Mouse (Mus musculus) kidney, embryonic 14.5 days (tissue): ENCODE results near the gene Chkb. TPM values are rescaled to one million over a fixed set of nuclear protein-coding genes. Genes with fewer than 3 reads are reported as not detected.
A peak's percentile ranks its signal among the peaks of the same experiment; 100 is the strongest.

Source experiments
- ATAC-seq: fragments of 200-750 bp; cut with Nextera tagmentation; 2 replicates; pipeline ENCODE4 v1.8.0; 2017; ENCODE audit warnings: moderate number of reproducible peaks, mild to moderate bottlenecking, moderate TSS enrichment, moderate library complexity; ENCODE audit not compliant: low FRiP score, low TSS enrichment
- H3K27ac ChIP-seq: fragments of 300-500 bp; sonication (generic); 2 replicates; pipeline ENCODE4 v1.5.1; 2014; ENCODE audit warnings: low read depth, mild to moderate bottlenecking, low read length, moderate library complexity, mixed read lengths
- H3K27me3 ChIP-seq: fragments of 300-500 bp; sonication (generic); 2 replicates; pipeline ENCODE4 v1.6.1; 2014; ENCODE audit warnings: mild to moderate bottlenecking, low read length; ENCODE audit not compliant: control insufficient read depth, insufficient read depth
- H3K36me3 ChIP-seq: fragments of 300-500 bp; sonication (generic); 2 replicates; pipeline ENCODE4 v1.6.1; 2014; ENCODE audit warnings: low read length, mixed read lengths; ENCODE audit not compliant: control insufficient read depth, insufficient read depth
- H3K4me1 ChIP-seq: fragments of 300-500 bp; sonication (generic); 2 replicates; pipeline ENCODE4 v1.6.1; 2014; ENCODE audit warnings: low read length, mixed read lengths; ENCODE audit not compliant: control insufficient read depth, insufficient read depth
- H3K4me2 ChIP-seq: fragments of 300-500 bp; sonication (generic); replicated peaks from 2 replicates; pipeline ENCODE4 v1.6.1; 2014; ENCODE audit warnings: low read depth, mild to moderate bottlenecking, low read length
- H3K4me3 ChIP-seq: fragments of 300-500 bp; sonication (generic); 2 replicates; pipeline ENCODE4 v1.5.1; 2014; ENCODE audit warnings: mild to moderate bottlenecking, low read length
- H3K9ac ChIP-seq: fragments of 300-500 bp; sonication (generic); 2 replicates; pipeline ENCODE4 v1.6.1; 2014; ENCODE audit warnings: low read depth, mild to moderate bottlenecking, low read length, moderate library complexity
- H3K9me3 ChIP-seq: fragments of 300-500 bp; sonication (generic); 2 replicates; pipeline ENCODE4 v1.6.1; 2016; ENCODE audit warnings: low read length; ENCODE audit not compliant: control insufficient read depth
- WGBS: fragments of 180-500 bp; shearing (Covaris S2); extraction: QIAGEN DNeasy Blood & Tissue Kit; methylation state at CpG from one replicate; pipeline ENCODE4 v1.1.7; 2014; 5-methylcytosine and 5-hydroxymethylcytosine counted together
- polyA plus RNA-seq: library from polyadenylated mRNA; unstranded; fragments of >200 nt; fragmentation: Nextera tagmentation; extraction: Ambion mirVana; gene quantifications from 2 replicates; pipeline ENCODE4 v1.2.1, GENCODE M21; 2014

Gene Chkb
- polyA plus RNA-seq, result 51.7 and 57.7 TPM in 2 replicates

DNA sequence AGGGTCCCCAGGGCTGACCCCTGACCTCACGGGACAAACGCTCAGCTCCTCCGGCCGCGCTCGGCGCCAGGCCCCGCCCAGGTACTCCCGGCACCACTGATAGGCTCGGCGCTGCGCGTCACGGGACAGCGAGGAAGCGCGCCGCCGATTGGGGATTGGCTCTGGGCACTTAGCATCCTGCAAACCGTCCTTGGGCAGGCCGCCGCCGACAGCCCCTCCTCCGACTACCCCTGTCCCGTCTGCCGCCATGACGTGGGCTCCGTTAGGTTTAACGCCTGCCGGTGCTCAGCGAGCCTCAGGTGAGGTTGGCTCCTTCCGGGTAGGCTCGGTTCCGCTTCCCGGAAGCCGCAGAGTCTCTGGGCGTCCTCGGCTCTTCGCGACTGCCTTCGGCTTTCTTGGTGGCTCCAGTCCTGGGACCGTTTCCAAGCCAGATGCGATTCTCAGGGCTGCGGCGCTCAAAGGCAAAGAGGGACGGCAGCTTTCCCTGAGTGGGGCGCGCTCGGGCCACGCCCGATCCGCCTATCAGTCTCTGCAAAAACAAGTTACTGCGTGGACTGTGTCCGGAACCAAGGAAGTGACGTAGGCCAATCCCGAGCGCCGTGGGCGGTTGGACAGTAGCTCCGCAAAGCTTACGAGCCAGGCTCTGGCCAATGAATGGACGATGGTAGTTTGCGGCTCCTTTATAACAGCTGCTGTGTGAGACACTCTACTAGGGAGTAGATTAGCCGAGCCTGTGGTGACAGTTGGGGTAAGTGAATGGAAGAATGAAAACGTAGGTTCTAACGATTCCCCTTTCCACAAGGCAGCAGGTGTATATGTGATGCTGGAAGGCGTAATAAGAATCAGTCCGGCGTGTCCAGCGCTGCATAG, at the start of gene Chkb, which contains the start of the genes C730034F03Rik and Gm44502:
TSS of gene Chkb (minus strand) at position 557 of the 870 bp plus-strand sequence.
TSS of gene C730034F03Rik (plus strand) at position 238 of the 870 bp plus-strand sequence.
TSS of gene Gm44502 (minus strand) at position 345 of the 870 bp plus-strand sequence.
- Histone ChIP-seq H3K27ac (peak within 1 kb of the TSS; percentile 94), H3K9ac (peak within 1 kb of the TSS; percentile 68), H3K9me3 (no peaks in the 10 kb centered on the region), H3K4me1 (peaks cover 4% of the 10 kb centered on the region; the same call in 1 of the 2 replicates), H3K27me3 (no peaks in the 10 kb centered on the region), H3K36me3 (peaks cover 21% of the 10 kb centered on the region), H3K4me2 (peak within 1 kb of the TSS; percentile 89), H3K4me3 (peak within 1 kb of the TSS; percentile 72)
- WGBS, result under 1% methylated on average over 70 of the region's 70 CpGs
- peak; percentile 93 for ATAC-seq

DNA sequence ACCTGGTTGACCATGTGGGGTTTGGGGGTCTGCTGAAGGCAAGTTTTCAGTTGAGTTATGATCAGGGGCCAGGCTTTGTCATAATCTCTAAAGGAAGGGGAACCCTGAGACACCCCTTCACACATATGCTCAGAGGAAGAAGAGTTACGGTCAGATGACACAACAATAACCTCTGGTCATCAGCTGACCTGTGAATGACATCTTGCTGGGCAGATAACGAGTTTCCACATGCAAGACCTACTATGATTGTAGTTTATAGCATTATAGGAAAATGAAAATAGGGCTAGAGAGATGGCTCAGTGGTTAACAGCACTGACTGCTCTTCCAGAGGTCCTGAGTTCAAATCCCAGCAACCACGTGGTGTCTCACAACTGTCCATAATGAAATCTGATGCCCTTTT, 48.9 kb upstream of the Chkb start:
- Histone ChIP-seq H3K27me3 (no peaks in the 10 kb centered on the region), H3K36me3 (no peaks in the 10 kb centered on the region), H3K9ac (no peak overlapping the region), H3K27ac (no peak overlapping the region), H3K4me2 (no peak overlapping the region), H3K4me3 (no peak overlapping the region), H3K4me1 (peaks cover 5% of the 10 kb centered on the region; the same call in 1 of the 2 replicates), H3K9me3 (no peaks in the 10 kb centered on the region)
- no peak for ATAC-seq
- 78% methylated on average over 3 of the region's 3 CpGs for WGBS

DNA sequence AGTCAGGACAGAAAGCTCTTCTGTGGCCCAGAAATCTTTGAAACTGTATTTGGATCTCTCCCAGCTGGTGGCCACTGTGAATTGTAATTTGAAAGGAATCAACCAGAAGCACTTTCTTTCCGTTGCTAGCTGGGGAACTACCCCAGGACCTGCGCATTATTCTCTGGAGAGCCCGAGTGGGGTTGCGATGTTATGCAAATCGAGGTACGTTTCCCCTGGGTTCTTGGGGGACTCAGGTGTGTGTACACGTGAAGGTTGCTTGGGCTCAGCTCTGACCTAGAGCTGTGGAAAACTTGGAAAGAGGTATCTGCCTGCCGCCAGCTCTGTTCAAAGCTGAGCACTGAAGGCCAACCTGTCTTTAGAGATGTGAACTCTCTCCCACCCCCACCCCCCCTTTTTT, 48.1 kb upstream of the Chkb start:
- WGBS, result 56% methylated on average over 8 of the region's 8 CpGs

DNA sequence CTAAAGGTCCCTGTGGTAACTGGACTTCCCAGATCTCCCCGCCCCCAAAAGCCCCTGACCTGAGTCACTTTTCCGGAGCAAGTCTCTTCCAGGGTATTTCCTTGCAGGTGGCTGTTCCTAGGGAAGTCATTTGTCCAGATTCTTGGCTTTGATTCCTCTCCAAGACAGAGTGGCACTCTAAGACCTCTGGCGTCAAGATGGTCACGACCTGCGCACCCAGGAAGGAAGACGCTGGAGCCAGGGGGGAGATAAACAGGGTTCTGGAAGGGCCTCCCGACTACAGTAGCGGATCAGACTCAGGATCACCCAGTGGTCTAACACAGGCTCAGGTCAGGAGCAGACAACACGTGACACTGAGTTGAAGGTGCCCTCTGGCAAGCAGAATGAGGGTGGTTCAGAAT, 47.4 kb upstream of the Chkb start, which contains the start of gene Arsa:
TSS of gene Arsa (minus strand) at position 335 of the 401 bp plus-strand sequence.
- no peaks in the 10 kb centered on the region for H3K36me3 ChIP-seq
- H3K4me3 ChIP-seq, result peak within 1 kb of the TSS; percentile 58
- peaks cover 5% of the 10 kb centered on the region; the same call in 1 of the 2 replicates for H3K4me1 ChIP-seq
- no peaks in the 10 kb centered on the region for H3K27me3 ChIP-seq
- peak within 1 kb of the TSS; percentile 90 for H3K4me2 ChIP-seq
- WGBS, result 27% methylated on average over 9 of the region's 9 CpGs
- H3K9ac ChIP-seq, result peak within 1 kb of the TSS; percentile 63
- H3K27ac ChIP-seq, result peak within 1 kb of the TSS; percentile 31; the same call in 1 of the 2 replicates
- H3K9me3 ChIP-seq, result no peaks in the 10 kb centered on the region
- no peak for ATAC-seq

More for the DNA sequence above, 48.1 kb upstream of the Chkb start:
- no peaks in the 10 kb centered on the region for H3K36me3 ChIP-seq
- ATAC-seq, result no peak
- no peaks in the 10 kb centered on the region for H3K27me3 ChIP-seq
- peaks cover 5% of the 10 kb centered on the region; the same call in 1 of the 2 replicates for H3K4me1 ChIP-seq
- H3K9me3 ChIP-seq, result no peaks in the 10 kb centered on the region
- no peak overlapping the region for H3K4me2 ChIP-seq
- H3K9ac ChIP-seq, result no peak overlapping the region
- no peak overlapping the region for H3K27ac ChIP-seq
- no peak overlapping the region for H3K4me3 ChIP-seq

DNA sequence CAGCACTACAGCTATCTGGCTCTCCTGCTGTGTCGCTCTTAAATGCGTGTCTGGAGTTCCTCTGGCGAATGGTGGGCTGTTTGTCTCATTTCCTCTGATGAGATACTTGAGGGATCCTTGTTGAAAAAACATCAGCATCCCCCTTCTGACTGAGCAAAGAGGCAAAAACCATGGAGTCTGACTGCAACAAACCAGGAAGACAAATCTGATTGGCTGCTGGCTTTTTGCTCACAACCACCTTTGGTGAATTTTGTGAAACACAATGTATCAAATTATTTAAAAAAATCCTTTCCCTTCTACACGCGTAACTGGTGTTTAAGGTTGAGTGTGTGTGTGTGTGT, 46.7 kb upstream of the Chkb start:
- WGBS, result 4% methylated on average over 5 of the region's 5 CpGs
- Histone ChIP-seq H3K4me1 (peaks cover 5% of the 10 kb centered on the region; the same call in 1 of the 2 replicates), H3K27me3 (no peaks in the 10 kb centered on the region), H3K9me3 (no peaks in the 10 kb centered on the region), H3K36me3 (no peaks in the 10 kb centered on the region), H3K9ac (peak overlapping the region; percentile 63), H3K4me3 (peak overlapping the region; percentile 58), H3K27ac (peak overlapping the region; percentile 31; the same call in 1 of the 2 replicates), H3K4me2 (peak overlapping the region; percentile 90)
- ATAC-seq, result no peak

DNA sequence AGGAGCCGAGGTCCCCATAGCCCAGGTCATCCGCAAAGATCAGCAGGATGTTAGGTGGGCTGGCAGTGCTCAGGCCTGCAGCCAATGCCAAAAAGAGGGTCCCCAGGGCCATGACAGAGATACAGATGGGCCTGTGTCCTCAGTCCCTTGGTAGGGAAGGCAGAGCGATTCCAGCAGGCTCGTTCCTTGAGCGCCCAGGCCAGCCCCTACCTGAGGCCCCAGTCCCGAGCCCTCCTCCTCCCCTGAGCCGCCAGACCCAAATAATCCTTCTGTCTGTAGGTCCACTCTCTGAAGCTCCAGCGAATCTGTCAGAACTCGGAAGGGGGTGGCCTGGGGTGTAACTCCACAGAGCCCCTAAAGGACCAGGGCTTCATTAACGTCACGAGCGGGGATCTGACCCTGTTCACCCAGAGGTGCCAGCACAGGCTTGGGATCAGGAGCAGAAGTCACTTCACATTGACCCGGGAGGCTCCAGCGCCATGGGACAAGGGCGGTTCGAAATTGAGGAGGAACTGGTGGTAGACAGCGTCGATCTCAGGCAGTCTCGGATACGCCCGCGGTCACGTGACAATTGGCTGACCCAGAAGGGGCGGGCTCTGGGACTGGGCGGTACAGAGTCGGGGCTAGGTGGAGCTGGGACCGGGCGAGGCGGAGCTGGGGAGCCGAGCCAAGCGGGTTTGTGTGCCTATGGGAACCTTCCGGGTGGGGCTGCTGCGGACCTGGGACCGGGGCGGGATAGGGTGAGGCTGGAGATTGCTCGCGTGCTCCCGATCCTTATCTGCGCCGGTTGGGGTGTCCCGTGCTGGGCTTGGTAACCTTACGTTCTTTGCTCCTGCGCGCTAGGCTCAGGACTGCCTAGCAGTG, 46.1 kb upstream of the Chkb start:
- Histone ChIP-seq H3K27ac (peak overlapping the region; percentile 31; the same call in 1 of the 2 replicates), H3K36me3 (no peaks in the 10 kb centered on the region), H3K4me1 (peaks cover 5% of the 10 kb centered on the region; the same call in 1 of the 2 replicates), H3K9ac (peak overlapping the region; percentile 63), H3K9me3 (no peaks in the 10 kb centered on the region), H3K4me3 (peak overlapping the region; percentile 58), H3K27me3 (no peaks in the 10 kb centered on the region), H3K4me2 (peak overlapping the region; percentile 90)
- WGBS, result 10% methylated on average over 44 of the region's 44 CpGs
- peak; percentile 96 for ATAC-seq

DNA sequence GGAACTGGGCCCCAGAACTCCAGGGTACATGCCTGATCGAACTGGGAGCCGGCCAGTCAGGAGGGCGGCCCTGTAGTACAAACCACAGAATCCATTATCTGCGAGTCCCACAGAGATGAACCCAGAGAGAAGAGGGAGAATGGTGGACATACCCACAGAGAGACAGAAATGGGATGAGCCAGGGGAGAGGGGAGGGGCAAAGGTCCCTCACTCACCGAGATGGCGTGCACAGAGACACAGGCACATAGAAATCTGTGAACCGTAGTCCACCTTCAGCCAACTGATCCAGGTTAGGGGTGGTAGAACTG, 45.5 kb upstream of the Chkb start:
- Histone ChIP-seq H3K9me3 (no peaks in the 10 kb centered on the region), H3K4me3 (peak overlapping the region; percentile 58; the same call in 1 of the 2 replicates), H3K9ac (peak overlapping the region; percentile 63; the same call in 1 of the 2 replicates), H3K4me2 (peak overlapping the region; percentile 90), H3K4me1 (peaks cover 5% of the 10 kb centered on the region; the same call in 1 of the 2 replicates), H3K27me3 (no peaks in the 10 kb centered on the region), H3K27ac (no peak overlapping the region), H3K36me3 (no peaks in the 10 kb centered on the region)
- WGBS, result 89% methylated on average over 7 of the region's 7 CpGs
- ATAC-seq, result peak; percentile 13

DNA sequence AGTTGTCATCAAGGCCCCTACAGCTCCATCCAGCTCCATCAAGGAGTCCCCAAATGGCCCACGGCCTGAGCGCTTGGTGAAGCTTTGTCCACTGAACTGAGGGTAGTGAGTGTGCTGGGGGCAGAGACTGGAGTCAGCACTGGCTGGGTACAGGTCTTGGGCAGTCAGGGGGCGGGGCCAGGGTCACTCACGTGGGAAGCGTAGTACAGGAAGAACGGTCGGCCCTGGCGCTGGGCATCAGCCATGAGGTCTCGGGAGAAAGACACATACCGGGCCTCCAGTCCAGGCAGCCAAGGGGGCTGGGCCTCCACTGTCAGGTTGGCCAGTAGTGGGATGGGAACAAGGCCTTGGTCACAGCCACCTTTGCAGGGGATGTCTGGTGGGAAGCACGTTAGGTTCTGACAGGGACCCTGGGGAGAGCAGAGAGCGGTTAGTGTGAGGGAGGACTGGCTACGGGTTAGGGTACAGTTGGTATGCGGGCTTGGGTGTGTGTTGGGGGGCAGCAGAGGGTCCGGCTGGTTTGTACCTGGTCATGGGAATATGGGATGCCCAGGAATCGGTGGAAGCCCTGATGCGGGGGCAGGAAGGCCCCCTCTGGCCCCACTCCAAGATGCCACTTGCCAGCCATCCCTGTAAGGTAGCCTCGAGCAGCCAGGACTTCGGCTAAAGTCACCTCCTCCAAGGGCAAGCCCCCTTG, 45.0 kb upstream of the Chkb start:
- Histone ChIP-seq H3K36me3 (no peaks in the 10 kb centered on the region), H3K4me3 (no peak overlapping the region), H3K9ac (no peak overlapping the region), H3K27me3 (no peaks in the 10 kb centered on the region), H3K9me3 (no peaks in the 10 kb centered on the region), H3K4me2 (no peak overlapping the region), H3K27ac (no peak overlapping the region), H3K4me1 (peaks cover 5% of the 10 kb centered on the region; the same call in 1 of the 2 replicates)
- no peak for ATAC-seq
- WGBS, result 89% methylated on average over 19 of the region's 19 CpGs
